8 mouse cellular contexts compared by ENCODE assay signal in the genomic region with DNA sequence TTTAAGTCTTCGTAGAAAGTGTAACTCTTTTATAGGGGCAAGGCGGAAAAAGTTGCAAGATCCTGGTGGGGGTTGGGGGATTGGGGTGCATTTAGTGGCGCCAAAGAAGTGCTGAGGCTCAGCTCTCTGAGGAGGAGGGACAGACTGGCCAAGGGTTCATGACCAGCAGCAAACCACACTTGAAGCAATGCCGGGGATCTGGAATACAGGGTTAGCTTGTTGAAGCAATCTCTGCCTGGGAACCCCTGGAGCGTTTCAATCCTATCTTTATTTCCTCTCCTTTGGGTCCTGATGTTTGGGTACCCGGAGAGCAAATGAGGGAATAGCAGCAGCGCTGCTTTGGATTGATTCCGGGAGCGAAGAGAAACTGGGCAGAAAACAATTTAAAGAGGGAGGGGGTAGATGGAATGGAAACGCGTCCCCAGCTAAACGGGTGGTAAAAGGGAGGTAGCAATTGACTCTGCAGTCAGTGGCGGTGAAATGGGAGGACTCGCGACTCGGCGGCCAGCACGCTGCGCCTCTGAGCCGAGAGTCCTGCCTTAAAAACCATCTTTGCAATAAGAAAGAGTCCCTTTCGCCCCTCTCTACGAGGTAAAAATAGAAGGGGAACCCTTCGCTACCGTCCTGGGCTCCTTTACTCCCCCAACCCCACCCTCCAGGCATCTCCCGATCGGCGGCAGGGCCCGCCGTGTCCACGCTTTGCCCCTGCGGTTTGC.
DNase-seq lines count a peak whose midpoint lies in the region; ATAC-seq lines count a peak whose summit lies in the region.

No protein-coding gene starts in this region.

- DNase-seq in lung, postnatal 10 days, result no peak
- peak; percentile 71 for DNase-seq in limb, embryonic 11.5 days (ENCODE audit: low spot score)
- no peak for DNase-seq in right cerebral cortex, adult 18-20 months
- DNase-seq in spleen, adult 18-20 months, result no peak

- no peak for ATAC-seq in lung, embryonic 15.5 days (ENCODE audit: borderline replicate concordance, extremely low read depth, low FRiP score, low TSS enrichment)
- peak; percentile 28; the same call in 1 of the 2 replicates for ATAC-seq in forebrain, embryonic 13.5 days
- no peak for ATAC-seq in limb, embryonic 11.5 days (ENCODE audit: insufficient number of reproducible peaks, low FRiP score, low TSS enrichment, low read depth)
- ATAC-seq in stomach, embryonic 14.5 days (ENCODE audit: insufficient number of reproducible peaks, insufficient read depth, low FRiP score, low read depth), result no peak
- ATAC-seq in inflammation-experienced regulatory T-cells, adult 6 months, result no peak

- H3K9ac ChIP-seq in lung, embryonic 15.5 days, result 0 out of 2 replicates have a peak overlapping the region, but pooled peaks have one; percentile 1
- 0 out of 2 replicates have a peak overlapping the region, but pooled peaks have one; percentile 3 for H3K9ac ChIP-seq in forebrain, embryonic 13.5 days
- H3K9ac ChIP-seq in limb, embryonic 11.5 days (ENCODE audit: low read length), result no peak overlapping the region
- H3K9ac ChIP-seq in stomach, embryonic 14.5 days (replicated peaks; ENCODE audit: low read depth, low read length), result no peak overlapping the region

- no peaks in the 10 kb centered on the region for H3K9me3 ChIP-seq in lung, embryonic 15.5 days
- no peaks in the 10 kb centered on the region for H3K9me3 ChIP-seq in forebrain, embryonic 13.5 days (replicated peaks)
- H3K9me3 ChIP-seq in limb, embryonic 11.5 days (ENCODE audit: control insufficient read depth, low read length), result no peaks in the 10 kb centered on the region
- H3K9me3 ChIP-seq in stomach, embryonic 14.5 days (ENCODE audit: control insufficient read depth, low read depth, low read length), result no peaks in the 10 kb centered on the region

- H3K36me3 ChIP-seq in lung, embryonic 15.5 days, result no peaks in the 10 kb centered on the region
- H3K36me3 ChIP-seq in forebrain, embryonic 13.5 days (ENCODE audit: poor library complexity, severe bottlenecking), result no peaks in the 10 kb centered on the region
- no peaks in the 10 kb centered on the region for H3K36me3 ChIP-seq in limb, embryonic 11.5 days (ENCODE audit: control insufficient read depth, insufficient read depth, low read length)
- no peaks in the 10 kb centered on the region for H3K36me3 ChIP-seq in stomach, embryonic 14.5 days (ENCODE audit: control insufficient read depth, insufficient read depth, low read length)

- no peak overlapping the region for H3K27ac ChIP-seq in lung, embryonic 15.5 days
- 0 out of 2 replicates have a peak overlapping the region, but pooled peaks have one; percentile 3 for H3K27ac ChIP-seq in forebrain, embryonic 13.5 days
- no peak overlapping the region for H3K27ac ChIP-seq in limb, embryonic 11.5 days (replicated peaks; ENCODE audit: low read depth, low read length)
- H3K27ac ChIP-seq in stomach, embryonic 14.5 days (ENCODE audit: low read length), result no peak overlapping the region

- peak overlapping the region; percentile 35 for H3K4me3 ChIP-seq in lung, embryonic 15.5 days
- H3K4me3 ChIP-seq in forebrain, embryonic 13.5 days, result peak overlapping the region; percentile 16; the same call in 1 of the 2 replicates
- peak overlapping the region; percentile 5 for H3K4me3 ChIP-seq in limb, embryonic 11.5 days (ENCODE audit: low read depth, low read length)
- H3K4me3 ChIP-seq in stomach, embryonic 14.5 days (ENCODE audit: low read depth, low read length), result peak overlapping the region; percentile 29

- H3K27me3 ChIP-seq in lung, embryonic 15.5 days, result peaks cover 68% of the 10 kb centered on the region
- H3K27me3 ChIP-seq in forebrain, embryonic 13.5 days, result peaks cover 90% of the 10 kb centered on the region
- H3K27me3 ChIP-seq in limb, embryonic 11.5 days (ENCODE audit: control insufficient read depth, insufficient read depth, low read length), result peaks cover 57% of the 10 kb centered on the region
- peaks cover 20% of the 10 kb centered on the region for H3K27me3 ChIP-seq in stomach, embryonic 14.5 days (ENCODE audit: control insufficient read depth, insufficient read depth, low read length)

- 3% methylated on average over 31 of the region's 31 CpGs for WGBS in lung, embryonic 15.5 days
- WGBS in forebrain, embryonic 13.5 days, result under 1% methylated on average over 31 of the region's 31 CpGs
- WGBS in limb, embryonic 11.5 days, result under 1% methylated on average over 31 of the region's 31 CpGs
- WGBS in stomach, embryonic 14.5 days, result 2% methylated on average over 31 of the region's 31 CpGs

- H3K4me2 ChIP-seq in lung, embryonic 15.5 days, result peak overlapping the region; percentile 72
- peak overlapping the region; percentile 46 for H3K4me2 ChIP-seq in forebrain, embryonic 13.5 days
- peak overlapping the region; percentile 38 for H3K4me2 ChIP-seq in limb, embryonic 11.5 days (ENCODE audit: low read depth, severe bottlenecking)
- H3K4me2 ChIP-seq in stomach, embryonic 14.5 days (replicated peaks; ENCODE audit: low read depth, low read length), result peak overlapping the region; percentile 68

- peaks cover 19% of the 10 kb centered on the region for H3K4me1 ChIP-seq in lung, embryonic 15.5 days
- peaks cover 13% of the 10 kb centered on the region for H3K4me1 ChIP-seq in forebrain, embryonic 13.5 days
- peaks cover 8% of the 10 kb centered on the region for H3K4me1 ChIP-seq in limb, embryonic 11.5 days (ENCODE audit: control insufficient read depth, insufficient read depth, low read length)
- H3K4me1 ChIP-seq in stomach, embryonic 14.5 days (ENCODE audit: control insufficient read depth, insufficient read depth, low read length), result peaks cover 11% of the 10 kb centered on the region; the same call in 1 of the 2 replicates

Comparison
In these comparisons a context has a peak if more than half of its experiments do, and no peak if none do; other contexts are left out.
1. H3K9ac ChIP-seq: peak in lung, embryonic 15.5 days (single experiment) and forebrain, embryonic 13.5 days (single experiment); none in limb, embryonic 11.5 days (single experiment) and stomach, embryonic 14.5 days (single experiment).
2. Peak in every context shown above with its lines, with median percentiles within 50 percentile points of each other: H3K4me2 ChIP-seq and H3K4me3 ChIP-seq.